Mouse (Mus musculus) NIH3T3 (cell line): ENCODE data around the gene Bricd5.

Source experiments
- DNase-seq: peaks from one replicate; pipeline ENCODE4 v3.0.0-alpha.2; 2012; ENCODE audit warnings: low read depth

Gene Bricd5

DNA sequence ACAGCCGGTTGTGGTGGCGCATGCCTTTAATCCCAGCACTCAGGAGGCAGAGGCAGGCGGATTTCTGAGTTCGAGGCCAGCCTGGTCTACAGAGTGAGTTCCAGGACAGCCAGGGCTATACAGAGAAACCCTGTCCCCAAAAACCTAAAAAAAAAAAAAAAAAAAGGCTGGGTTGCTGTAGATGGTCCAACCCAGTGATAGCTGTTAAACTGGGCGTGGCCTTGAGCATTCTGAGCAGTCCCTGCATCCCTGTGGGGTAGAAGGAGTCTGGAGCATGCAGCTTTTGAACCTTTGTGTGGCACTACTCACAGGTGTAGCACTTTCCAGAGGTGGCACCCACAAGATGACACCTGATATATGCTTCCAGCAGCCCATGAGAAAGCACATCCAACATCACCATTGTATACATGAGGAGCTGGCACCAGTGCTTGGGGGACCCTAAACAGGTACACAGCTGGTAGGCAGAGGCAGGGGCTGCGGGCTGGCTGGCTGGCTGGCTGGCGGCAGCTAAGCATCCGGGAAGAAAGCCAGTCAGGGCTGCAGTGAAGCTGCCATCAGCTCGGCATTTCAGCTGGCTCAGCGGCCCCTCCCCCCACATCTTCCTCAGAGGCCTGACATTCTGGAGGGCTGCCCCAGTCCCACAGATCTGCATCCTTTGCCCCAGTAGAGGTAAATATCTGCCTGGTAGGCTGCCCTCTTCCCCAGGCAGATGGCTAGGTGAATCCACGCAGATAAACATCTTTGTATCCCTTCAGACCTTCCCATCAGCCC lies 11.6 kb downstream of the Bricd5 start:
- DNase-seq, result peak; percentile 62

DNA sequence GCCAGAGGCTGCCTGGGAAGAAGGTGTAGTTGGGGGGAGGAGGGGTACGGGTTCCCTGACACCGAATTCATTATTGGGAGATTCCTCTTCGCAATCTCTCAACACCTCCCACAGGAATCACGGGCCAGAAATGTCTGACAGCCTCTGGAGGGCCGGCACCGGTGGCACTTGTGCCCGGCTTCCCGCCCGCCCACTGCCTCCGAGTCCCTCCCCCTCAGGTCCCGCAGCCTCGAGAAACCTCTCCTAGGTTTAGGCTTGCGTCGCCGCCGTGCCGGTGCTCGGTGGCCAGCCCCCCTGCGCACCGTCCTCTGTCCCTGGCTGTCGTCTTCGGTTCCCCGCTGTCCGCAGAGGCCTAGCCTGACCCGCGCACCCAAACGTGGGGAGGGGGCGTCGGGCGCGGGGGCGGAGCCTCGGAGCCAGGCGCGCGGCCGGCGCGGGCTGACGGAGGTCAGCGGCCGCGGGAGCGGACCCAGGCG lies 14.5 kb downstream of the Bricd5 start, which contains the start of gene Caskin1:
Gene Caskin1 (plus strand): TSS at position 416 of the 476 bp plus-strand sequence.
- DNase-seq, result no peak

GRCm38 (mm10) chr17:24488662-24489264 lies 15.1 kb downstream of the Bricd5 start:
- no peak for DNase-seq

DNA sequence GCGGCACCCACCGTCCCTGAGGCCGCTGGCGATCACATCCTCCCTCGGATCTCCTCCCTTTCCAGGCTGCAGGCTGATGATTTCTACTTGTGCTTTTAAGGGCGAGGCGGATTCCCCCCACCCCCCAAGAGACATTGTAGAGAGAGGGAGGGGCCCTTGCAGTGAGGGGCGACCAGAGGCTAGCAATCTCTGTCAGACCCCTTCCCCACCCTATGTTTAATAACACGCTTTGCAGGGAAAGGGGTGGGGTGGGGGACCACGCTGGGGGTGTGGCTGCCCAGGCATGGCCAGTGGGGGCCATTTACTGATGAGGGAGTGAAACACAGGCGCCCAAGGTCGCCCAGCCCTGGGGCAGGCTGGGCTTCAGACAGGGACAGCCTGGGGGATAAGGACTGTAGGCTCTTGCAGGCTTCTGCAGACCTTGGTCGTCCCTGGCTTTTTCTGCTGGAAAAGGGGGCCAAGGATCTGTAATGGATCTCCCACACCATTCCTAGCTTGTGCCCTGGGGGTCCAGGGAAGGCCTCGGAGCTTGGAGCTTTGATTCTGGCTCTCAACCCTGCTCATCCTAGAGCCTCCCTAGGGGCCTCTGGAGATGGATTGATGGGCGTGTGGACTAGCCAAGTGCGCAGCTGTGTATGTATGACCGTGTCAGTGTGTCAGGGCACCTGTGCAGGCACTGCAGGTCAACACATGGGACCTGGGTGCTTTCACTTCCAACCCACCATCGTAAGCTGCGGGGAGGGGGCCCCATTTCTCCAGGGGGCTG lies 15.8 kb downstream of the Bricd5 start:
- DNase-seq, result no peak

DNA sequence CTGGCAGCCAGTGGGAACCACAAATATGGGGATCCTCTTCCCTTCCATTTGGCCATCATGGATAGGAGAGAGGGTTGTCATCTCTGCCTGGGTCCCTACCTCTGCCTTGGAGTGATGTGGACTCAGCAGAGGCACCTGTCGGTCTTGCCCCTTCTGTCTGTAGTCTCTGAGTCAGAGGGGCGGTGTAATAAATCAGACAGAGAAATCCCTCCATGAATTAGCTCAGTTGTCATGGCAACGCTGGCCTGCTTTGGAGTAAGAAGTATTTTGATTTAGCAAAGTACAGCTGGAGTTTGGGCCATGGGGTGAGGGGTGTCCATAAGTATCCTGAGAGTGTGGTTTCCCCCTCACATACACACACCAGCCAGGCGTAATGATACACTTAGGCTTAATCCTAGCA lies 16.7 kb downstream of the Bricd5 start:
- DNase-seq, result peak; percentile 68

- DNase-seq, result peak; percentile 81
Observed at GRCm38 (mm10) chr17:24494627-24495335, 21.1 kb downstream of the Bricd5 start.

DNA sequence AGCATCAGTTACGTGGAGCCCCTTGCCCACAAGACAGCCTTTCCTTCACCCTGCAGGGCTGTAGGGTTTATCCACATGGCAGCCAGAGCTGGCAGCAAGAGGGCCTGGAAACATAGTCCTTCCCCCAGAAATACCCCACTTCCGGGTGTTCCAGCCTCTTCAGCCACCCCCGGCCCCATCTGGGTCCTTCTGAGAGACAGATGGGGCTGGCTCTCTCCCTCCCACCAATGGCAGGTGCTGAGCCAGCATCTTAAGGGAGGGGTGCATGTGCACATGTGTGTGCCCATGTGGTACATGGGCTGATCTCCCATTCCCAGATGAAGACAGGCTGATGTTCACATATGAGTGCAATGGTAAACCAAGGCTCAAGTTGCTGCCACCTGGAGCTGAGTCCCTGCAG lies 21.8 kb downstream of the Bricd5 start:
- no peak for DNase-seq

GRCm38 (mm10) chr17:24496026-24496425 lies 22.3 kb downstream of the Bricd5 start:
- DNase-seq, result no peak

DNA sequence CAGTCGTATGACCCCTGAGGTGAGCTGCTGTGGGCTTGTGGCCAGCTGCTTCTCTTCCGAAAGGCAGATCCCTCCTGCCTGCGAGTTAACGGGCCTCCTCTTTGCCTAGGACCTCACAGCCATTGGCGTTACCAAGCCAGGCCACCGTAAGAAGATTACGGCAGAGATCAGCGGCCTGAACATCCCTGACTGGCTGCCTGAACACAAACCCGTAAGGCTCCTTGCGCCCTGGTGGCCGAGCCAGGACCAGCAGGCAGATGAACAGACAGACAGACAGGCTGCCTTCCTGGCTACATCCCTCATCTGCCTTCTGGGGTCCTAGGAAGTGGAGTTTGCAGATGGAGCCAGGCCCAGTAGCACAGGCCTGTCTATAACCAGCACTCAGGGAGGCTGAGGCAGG lies 28.5 kb downstream of the Bricd5 start:
- DNase-seq, result no peak

DNA sequence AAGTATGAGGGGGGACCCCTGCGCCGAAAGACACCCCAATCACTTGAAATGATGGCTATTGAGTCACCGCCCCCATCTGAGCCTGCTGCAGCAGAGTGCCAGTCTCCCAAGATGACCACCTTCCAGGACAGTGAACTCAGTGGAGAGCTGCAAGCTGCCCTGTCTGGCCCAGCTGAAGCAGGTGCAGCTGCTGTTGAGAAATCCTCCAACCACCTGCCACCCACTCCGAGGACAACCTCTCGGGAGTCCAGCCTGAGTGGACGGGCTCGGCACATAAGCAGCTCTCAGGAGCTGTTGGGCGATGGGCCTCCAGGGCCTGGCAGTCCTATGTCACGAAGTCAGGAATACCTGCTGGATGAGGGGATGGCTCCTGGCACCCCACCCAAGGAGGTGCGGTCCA lies 30.4 kb downstream of the Bricd5 start:
- no peak for DNase-seq

GRCm38 (mm10) chr17:24505286-24505955 lies 31.7 kb downstream of the Bricd5 start:
- no peak for DNase-seq

GRCm38 (mm10) chr17:24506332-24507070 lies 32.8 kb downstream of the Bricd5 start:
- DNase-seq, result no peak

DNA sequence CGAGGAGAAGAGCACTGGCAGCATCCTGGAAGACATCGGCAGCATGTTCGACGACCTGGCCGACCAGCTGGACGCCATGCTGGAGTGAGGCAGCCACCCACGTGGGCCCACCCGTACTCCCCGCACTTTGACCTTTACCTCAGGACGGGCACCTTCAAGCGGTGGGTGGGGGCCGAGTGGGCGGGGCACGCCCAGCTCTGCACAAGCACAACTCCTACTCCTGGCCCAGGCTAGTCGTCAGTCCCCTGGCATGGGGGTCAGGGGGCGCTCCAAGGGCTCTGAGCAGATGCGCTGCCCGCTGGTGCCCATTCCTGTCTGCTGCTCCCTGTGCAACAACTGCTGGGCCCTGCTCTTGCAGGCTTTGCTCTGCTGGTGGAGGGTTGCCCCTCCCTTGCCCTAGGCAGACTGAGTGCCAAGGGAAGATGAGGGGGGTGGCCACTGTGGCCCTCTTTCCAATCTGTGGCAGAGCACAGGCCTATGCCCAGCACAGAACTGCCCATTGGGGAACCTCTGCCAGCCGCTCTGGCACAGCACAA lies 33.5 kb downstream of the Bricd5 start:
- no peak for DNase-seq

DNA sequence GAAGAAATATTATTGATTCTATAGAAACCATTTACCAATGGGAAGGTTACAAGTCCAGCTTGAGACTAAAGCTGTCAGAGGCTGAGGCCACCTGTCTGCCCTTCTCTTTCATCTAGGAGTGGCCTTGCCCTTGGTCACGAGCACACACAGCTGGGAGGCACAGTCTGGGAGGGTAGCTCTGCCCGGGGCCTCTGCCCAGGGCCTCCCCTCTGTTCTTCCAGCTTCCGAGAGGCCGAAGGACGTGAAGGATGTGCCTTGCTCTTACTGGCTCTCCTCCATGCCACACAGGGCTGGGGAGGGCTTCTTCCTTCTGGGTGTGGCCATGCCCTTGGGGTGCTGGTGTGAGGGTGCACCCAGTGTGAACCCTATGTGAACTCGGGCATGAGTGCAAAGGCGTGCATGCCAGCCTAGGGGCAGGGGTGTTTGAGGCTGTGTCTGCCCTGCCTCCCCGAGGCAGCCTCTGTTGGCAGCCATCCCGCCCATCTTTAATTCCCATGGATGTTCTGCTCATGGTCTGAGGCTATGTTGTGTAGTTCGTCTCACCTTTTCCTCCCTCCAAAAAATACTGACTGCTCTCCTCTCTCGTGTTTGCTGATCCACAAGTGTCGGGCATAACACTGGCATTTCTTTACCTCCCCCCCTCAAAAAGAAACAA lies 34.2 kb downstream of the Bricd5 start:
- no peak for DNase-seq

GRCm38 (mm10) chr17:24513609-24514008 lies 39.9 kb downstream of the Bricd5 start:
- peak; percentile 72 for DNase-seq

DNA sequence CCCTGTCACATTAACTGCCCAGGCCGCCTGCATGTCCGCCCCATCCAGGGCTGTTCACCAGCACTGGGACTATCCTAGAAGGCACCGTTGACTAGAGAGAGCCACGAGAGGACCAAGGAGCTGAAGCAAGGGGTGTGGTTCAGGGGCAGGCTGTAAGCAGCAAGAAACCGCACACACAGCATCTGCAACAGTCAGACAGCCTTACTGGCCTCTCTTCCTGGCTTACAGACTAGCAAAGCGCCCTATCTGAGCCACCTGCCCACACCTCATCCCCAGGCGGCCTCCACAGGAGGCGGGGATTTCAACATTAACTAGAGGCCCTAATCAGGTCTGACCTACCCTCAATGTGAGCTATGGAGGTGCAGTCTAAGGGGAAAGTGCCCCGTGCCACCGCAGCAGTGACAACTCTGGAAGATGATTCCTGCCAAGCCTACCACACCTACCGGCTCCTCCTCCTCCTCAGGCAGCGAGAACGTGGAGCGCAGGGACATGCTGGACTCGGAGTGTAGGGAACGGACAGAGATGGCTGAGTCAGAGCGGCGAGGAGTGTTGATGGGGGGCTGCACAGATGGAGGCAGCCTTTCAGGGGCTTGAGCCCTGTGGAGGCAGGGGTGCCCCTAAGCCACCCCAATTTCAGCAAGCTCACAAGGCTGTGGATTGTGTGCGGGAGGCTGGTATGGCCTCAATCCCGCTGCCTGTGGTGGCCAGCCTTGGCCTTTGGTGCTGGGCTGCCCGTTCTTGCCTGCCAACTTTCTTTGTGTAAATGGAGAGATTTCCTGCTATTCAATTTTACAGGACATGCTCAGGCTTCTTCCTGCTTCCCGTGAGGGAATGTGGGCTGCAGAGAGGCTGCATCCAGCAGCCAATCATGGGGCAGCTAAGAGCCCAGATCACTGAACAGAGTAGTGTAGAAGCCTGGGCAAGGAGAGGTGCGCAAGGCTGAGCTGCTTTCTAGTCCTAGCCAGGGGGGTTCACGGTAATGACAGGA lies 40.9 kb downstream of the Bricd5 start:
- DNase-seq, result no peak

DNA sequence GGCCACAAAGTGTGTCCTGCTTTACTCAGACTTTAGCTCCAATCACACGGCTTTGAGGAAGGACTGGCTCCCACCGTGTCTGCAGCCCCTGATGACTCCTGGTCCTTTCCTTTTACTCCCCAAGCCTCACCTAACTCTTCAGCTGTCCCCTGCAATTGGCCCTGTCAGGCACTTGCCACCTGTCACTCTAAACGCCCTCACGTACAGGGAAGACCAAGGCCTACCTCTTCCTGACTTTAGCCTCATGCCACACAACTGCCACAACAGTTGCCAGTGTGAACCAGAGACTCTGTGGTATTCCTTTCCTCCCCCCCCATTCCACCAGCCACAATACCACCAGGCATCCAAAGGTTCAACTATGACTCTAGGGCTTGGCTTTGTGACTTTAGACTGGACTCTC lies 46.8 kb downstream of the Bricd5 start:
- no peak for DNase-seq

DNA sequence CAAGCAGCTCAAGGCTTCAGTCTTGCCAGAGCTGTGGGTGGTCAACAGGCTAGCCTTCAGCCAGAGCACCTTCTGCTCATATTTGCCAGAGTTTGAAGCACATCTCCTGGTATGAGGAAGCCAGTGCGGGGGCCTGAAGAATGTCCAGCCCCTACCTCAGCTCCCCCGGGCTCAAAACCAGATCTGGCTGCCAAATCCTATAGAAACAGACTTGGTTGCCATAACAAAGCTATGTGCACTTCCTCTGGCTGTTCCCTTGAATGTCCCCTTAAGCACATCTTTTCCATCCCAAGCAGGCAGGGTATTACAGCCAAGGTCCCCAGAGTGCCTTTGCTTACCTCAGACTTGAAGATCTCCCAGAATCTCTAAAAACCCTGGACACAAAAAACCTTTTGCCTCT lies 51.0 kb downstream of the Bricd5 start:
- peak; percentile 22 for DNase-seq
